Mouse (Mus musculus) liver, embryonic 12.5 days (tissue): ENCODE data around the gene Fam160a1. TPM values are rescaled to one million over a fixed set of nuclear protein-coding genes. Genes with fewer than 3 reads are reported as not detected.

Source experiments
- ATAC-seq: fragments of 200-750 bp; cut with Nextera tagmentation; 2 replicates; pipeline ENCODE4 v1.8.0; 2017; ENCODE audit warnings: moderate number of reproducible peaks, mild to moderate bottlenecking, moderate library complexity
- H3K27ac ChIP-seq: fragments of 300-500 bp; sonication (generic); 2 replicates; pipeline ENCODE4 v1.5.1; 2016; ENCODE audit warnings: mild to moderate bottlenecking
- H3K27me3 ChIP-seq: fragments of 300-500 bp; sonication (generic); replicated peaks from 2 replicates; pipeline ENCODE4 v1.6.1; 2016; ENCODE audit warnings: mild to moderate bottlenecking, moderate library complexity
- H3K36me3 ChIP-seq: fragments of 300-500 bp; sonication (generic); 2 replicates; pipeline ENCODE4 v1.6.1; 2016; ENCODE audit warnings: mild to moderate bottlenecking, moderate library complexity
- H3K4me1 ChIP-seq: fragments of 300-500 bp; sonication (generic); 2 replicates; pipeline ENCODE4 v1.6.1; 2016
- H3K4me2 ChIP-seq: fragments of 300-500 bp; sonication (generic); 2 replicates; pipeline ENCODE4 v1.6.1; 2016; ENCODE audit warnings: mild to moderate bottlenecking, moderate library complexity
- H3K4me3 ChIP-seq: fragments of 300-500 bp; sonication (generic); 2 replicates; pipeline ENCODE4 v1.5.1; 2016; ENCODE audit warnings: mild to moderate bottlenecking, moderate library complexity
- H3K9ac ChIP-seq: fragments of 300-500 bp; sonication (generic); 2 replicates; pipeline ENCODE4 v1.6.1; 2016; ENCODE audit warnings: mild to moderate bottlenecking, moderate library complexity
- H3K9me3 ChIP-seq: fragments of 300-500 bp; sonication (generic); replicated peaks from 2 replicates; pipeline ENCODE4 v1.6.1; 2016; ENCODE audit warnings: mild to moderate bottlenecking, moderate library complexity
- WGBS: fragments of 180-500 bp; shearing (Covaris S2); methylation state at CpG from one replicate; pipeline ENCODE4 v1.1.7; 2016; ENCODE audit not compliant: insufficient replicate concordance; 5-methylcytosine and 5-hydroxymethylcytosine counted together
- polyA plus RNA-seq: library from polyadenylated mRNA; unstranded; fragments of >200 nt; fragmentation: Nextera tagmentation; extraction: Ambion mirVana; gene quantifications from 2 replicates; pipeline ENCODE4 v1.2.1, GENCODE M21; 2016

Gene Fam160a1
- polyA plus RNA-seq, 1 experiment from 2014 or later: 0.44 TPM

DNA sequence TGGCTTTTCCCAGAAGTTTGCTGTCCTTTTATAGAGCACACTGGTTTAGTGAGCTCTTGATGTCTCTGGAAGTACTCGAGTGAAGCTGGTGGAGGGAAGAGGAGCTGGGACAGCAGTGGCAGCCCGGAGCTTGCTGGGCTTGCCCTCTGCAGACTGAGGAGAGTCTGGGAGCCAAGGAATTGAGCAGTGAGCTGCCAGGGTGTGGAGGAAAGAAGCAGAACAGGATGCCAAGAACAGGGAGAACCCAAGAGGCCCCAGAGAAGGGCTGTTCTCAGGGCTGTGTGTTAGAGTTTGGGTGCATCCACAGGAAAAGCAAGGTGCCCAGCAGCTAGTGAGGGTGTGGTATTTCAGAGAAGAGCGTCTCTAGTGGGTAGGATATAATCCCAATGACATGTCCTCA is 175.3 kb downstream of the Fam160a1 start:
- no peak for ATAC-seq
- Histone ChIP-seq H3K27ac (no peak overlapping the region), H3K4me1 (no peaks in the 10 kb centered on the region), H3K9me3 (no peaks in the 10 kb centered on the region), H3K27me3 (no peaks in the 10 kb centered on the region), H3K4me3 (no peak overlapping the region), H3K9ac (no peak overlapping the region), H3K4me2 (no peak overlapping the region), H3K36me3 (no peaks in the 10 kb centered on the region)
- 75% methylated on average over 3 of the region's 3 CpGs for WGBS

DNA sequence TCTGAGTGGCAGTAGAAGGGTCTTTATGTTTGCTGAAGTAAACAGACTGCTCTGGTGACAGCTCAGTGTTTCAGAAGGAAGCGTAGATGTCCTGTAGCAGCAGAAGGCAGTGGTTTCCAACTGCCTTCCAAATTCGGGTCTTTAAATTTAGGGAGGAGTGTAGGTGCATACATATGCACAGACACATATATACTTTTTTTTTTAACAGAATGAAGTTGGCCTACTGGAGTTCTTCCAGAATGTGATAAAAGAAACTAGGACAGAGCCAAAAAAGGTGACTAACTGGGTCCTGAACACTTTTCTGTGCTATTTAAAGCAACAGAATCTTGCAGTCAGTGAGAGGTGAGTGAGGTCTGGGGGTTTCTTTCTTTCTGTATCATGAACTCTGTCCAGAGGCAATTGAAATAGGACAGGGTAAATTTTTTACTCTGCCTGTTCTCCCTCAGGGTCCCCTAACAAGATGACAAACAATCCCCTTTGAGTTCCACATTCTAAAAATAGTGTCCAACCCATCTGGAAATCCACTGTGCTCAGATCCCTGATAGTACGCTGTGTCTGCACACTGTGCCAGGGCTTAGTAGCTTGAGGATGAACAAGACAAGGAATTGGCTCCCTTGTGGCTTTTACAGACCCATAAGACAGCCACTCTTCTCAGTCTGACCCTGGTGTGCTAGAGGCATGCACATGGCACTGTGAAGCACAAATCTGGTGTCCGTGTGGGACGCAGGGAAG is 180.2 kb downstream of the Fam160a1 start:
- Histone ChIP-seq H3K4me2 (no peak overlapping the region), H3K36me3 (no peaks in the 10 kb centered on the region), H3K27ac (no peak overlapping the region), H3K27me3 (no peaks in the 10 kb centered on the region), H3K9ac (no peak overlapping the region), H3K4me3 (no peak overlapping the region), H3K4me1 (no peaks in the 10 kb centered on the region), H3K9me3 (no peaks in the 10 kb centered on the region)
- WGBS: 77% methylated on average over 5 of the region's 5 CpGs
- ATAC-seq: no peak

GRCm38 (mm10) chr3:85635591-85635990 is 181.5 kb downstream of the Fam160a1 start:
- H3K9ac ChIP-seq: no peak overlapping the region
- 75% methylated on average over 2 of the region's 2 CpGs for WGBS
- no peak overlapping the region for H3K4me3 ChIP-seq
- no peaks in the 10 kb centered on the region for H3K9me3 ChIP-seq
- no peaks in the 10 kb centered on the region for H3K27me3 ChIP-seq
- H3K4me2 ChIP-seq: no peak overlapping the region
- H3K4me1 ChIP-seq: no peaks in the 10 kb centered on the region
- no peaks in the 10 kb centered on the region for H3K36me3 ChIP-seq
- no peak overlapping the region for H3K27ac ChIP-seq
- no peak for ATAC-seq

GRCm38 (mm10) chr3:85635126-85635419 is 182.0 kb downstream of the Fam160a1 start:
- Histone ChIP-seq H3K27ac (no peak overlapping the region), H3K27me3 (no peaks in the 10 kb centered on the region), H3K9ac (no peak overlapping the region), H3K36me3 (no peaks in the 10 kb centered on the region), H3K4me2 (no peak overlapping the region), H3K9me3 (no peaks in the 10 kb centered on the region), H3K4me3 (no peak overlapping the region), H3K4me1 (no peaks in the 10 kb centered on the region)
- 51% methylated on average over 2 of the region's 2 CpGs for WGBS
- no peak for ATAC-seq

- no peaks in the 10 kb centered on the region for H3K9me3 ChIP-seq
- H3K4me3 ChIP-seq: no peak overlapping the region
- H3K9ac ChIP-seq: no peak overlapping the region
- H3K4me2 ChIP-seq: no peak overlapping the region
- H3K36me3 ChIP-seq: 0 out of 2 replicates have a peak, but pooled peaks cover under 1% of the 10 kb centered on the region
- H3K4me1 ChIP-seq: no peaks in the 10 kb centered on the region
- H3K27ac ChIP-seq: no peak overlapping the region
- no peak for ATAC-seq
- H3K27me3 ChIP-seq: no peaks in the 10 kb centered on the region
- WGBS: 86% methylated on average over 8 of the region's 8 CpGs
Observed at GRCm38 (mm10) chr3:85634389-85635125, 182.5 kb downstream of the Fam160a1 start.

DNA sequence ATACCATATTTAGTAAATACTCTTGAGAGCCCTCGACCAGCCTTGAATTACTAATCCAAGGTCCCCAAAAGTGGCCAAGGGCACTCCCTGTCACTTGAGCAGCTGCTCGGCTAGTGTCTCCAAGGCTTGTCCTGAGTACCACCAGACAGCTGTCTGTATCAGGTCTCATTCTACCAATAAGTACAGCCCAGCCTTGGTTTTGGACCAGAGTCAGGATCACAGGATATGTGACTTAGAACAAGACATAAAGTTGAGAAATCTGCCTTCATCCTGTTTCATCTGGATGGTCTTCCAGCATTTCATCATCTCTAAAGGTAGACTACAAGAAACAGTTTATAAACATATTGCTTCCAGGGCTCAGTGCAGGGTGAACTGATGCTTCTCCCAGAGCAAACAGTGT is 183.4 kb downstream of the Fam160a1 start:
- H3K27ac ChIP-seq: no peak overlapping the region
- WGBS: 83% methylated on average over 2 of the region's 2 CpGs

GRCm38 (mm10) chr3:85629895-85630510 is 187.1 kb downstream of the Fam160a1 start:
- peaks cover 4% of the 10 kb centered on the region; the same call in 1 of the 2 replicates for H3K36me3 ChIP-seq
- H3K4me2 ChIP-seq: no peak overlapping the region
- H3K27ac ChIP-seq: no peak overlapping the region
- H3K4me3 ChIP-seq: no peak overlapping the region
- no peak overlapping the region for H3K9ac ChIP-seq
- no peaks in the 10 kb centered on the region for H3K27me3 ChIP-seq
- 89% methylated on average over 4 of the region's 4 CpGs for WGBS
- H3K4me1 ChIP-seq: no peaks in the 10 kb centered on the region
- no peak for ATAC-seq
- H3K9me3 ChIP-seq: no peaks in the 10 kb centered on the region

More for the DNA sequence above, 183.4 kb downstream of the Fam160a1 start:
- H3K4me2 ChIP-seq: no peak overlapping the region
- ATAC-seq: no peak
- H3K36me3 ChIP-seq: peaks cover 4% of the 10 kb centered on the region; the same call in 1 of the 2 replicates
- H3K9ac ChIP-seq: no peak overlapping the region
- no peaks in the 10 kb centered on the region for H3K27me3 ChIP-seq
- no peaks in the 10 kb centered on the region for H3K4me1 ChIP-seq
- H3K9me3 ChIP-seq: no peaks in the 10 kb centered on the region
- no peak overlapping the region for H3K4me3 ChIP-seq

GRCm38 (mm10) chr3:85619751-85620150 is 197.3 kb downstream of the Fam160a1 start:
- Histone ChIP-seq H3K9me3 (no peaks in the 10 kb centered on the region), H3K27ac (no peak overlapping the region), H3K27me3 (no peaks in the 10 kb centered on the region), H3K4me3 (no peak overlapping the region), H3K4me2 (no peak overlapping the region), H3K9ac (no peak overlapping the region), H3K4me1 (peaks cover 12% of the 10 kb centered on the region; the same call in 1 of the 2 replicates), H3K36me3 (peaks cover 41% of the 10 kb centered on the region)
- ATAC-seq: no peak
- WGBS: 95% methylated on average over 1 of the region's 1 CpGs

DNA sequence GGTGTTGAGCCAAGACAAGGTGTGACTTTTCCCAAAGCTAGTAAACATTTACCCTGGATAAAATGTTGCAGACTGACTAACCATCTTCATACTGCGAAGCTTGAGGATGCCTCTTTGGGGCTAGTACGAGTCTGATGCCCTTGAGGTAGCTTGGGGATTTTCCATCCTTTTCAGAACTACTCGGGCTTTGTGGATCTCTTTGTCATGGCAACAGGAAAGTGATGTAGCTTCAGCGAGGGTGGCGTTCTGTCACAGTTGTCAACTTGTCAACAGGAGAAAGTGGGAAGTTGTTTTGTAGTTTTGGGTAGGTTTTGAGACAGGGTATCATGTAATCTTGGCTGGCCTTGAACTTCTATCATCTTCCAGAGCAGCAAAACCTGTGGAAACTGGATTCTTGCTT is 197.7 kb downstream of the Fam160a1 start:
- Histone ChIP-seq H3K4me2 (no peak overlapping the region), H3K4me3 (no peak overlapping the region), H3K4me1 (peaks cover 12% of the 10 kb centered on the region; the same call in 1 of the 2 replicates), H3K9ac (no peak overlapping the region), H3K9me3 (no peaks in the 10 kb centered on the region), H3K27me3 (no peaks in the 10 kb centered on the region), H3K27ac (no peak overlapping the region), H3K36me3 (peaks cover 41% of the 10 kb centered on the region)
- no peak for ATAC-seq
- 76% methylated on average over 5 of the region's 5 CpGs for WGBS

DNA sequence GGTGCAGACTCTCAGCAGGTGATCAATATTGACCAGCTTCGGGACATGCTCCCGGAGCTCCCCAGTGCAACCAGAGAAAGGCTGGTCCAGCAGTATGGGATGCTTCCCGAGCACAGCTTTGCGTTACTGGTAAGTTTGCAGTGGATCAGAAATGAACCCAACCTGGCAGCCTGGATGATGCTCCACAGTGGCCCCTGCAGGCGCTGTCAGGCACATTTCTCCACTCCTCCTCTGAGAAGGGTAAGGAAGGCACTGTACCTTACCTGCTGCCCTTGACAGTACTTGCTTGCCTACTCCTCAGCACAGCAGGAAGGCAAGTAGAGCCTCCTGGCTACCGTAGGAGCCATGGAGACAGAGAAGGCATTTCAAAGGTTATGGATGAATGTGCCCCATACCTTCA is 198.2 kb downstream of the Fam160a1 start:
- Histone ChIP-seq H3K9me3 (no peaks in the 10 kb centered on the region), H3K27me3 (no peaks in the 10 kb centered on the region), H3K4me1 (peaks cover 12% of the 10 kb centered on the region; the same call in 1 of the 2 replicates), H3K27ac (no peak overlapping the region), H3K9ac (no peak overlapping the region), H3K4me3 (no peak overlapping the region), H3K36me3 (peaks cover 41% of the 10 kb centered on the region), H3K4me2 (no peak overlapping the region)
- WGBS: 82% methylated on average over 6 of the region's 6 CpGs
- ATAC-seq: no peak

- H3K4me1 ChIP-seq: peaks cover 12% of the 10 kb centered on the region; the same call in 1 of the 2 replicates
- H3K9ac ChIP-seq: no peak overlapping the region
- no peaks in the 10 kb centered on the region for H3K9me3 ChIP-seq
- no peaks in the 10 kb centered on the region for H3K27me3 ChIP-seq
- H3K4me2 ChIP-seq: no peak overlapping the region
- H3K36me3 ChIP-seq: peaks cover 39% of the 10 kb centered on the region
- 35% methylated on average over 1 of the region's 1 CpGs for WGBS
- no peak overlapping the region for H3K4me3 ChIP-seq
- ATAC-seq: peak; percentile 72
- H3K27ac ChIP-seq: no peak overlapping the region
Observed at GRCm38 (mm10) chr3:85616389-85616788, 200.7 kb downstream of the Fam160a1 start.
